Mouse (Mus musculus) intestine, embryonic 15.5 days (tissue): ENCODE measurements around the gene Car7. TPM values are rescaled to one million over a fixed set of nuclear protein-coding genes. Genes with fewer than 3 reads are reported as not detected.

Experiments
- ATAC-seq: fragments of 200-750 bp; cut with Nextera tagmentation; 2 replicates; pipeline ENCODE4 v1.8.0; 2017; ENCODE audit warnings: moderate TSS enrichment, moderate library complexity
- H3K27ac ChIP-seq: fragments of 300-500 bp; sonication (generic); 2 replicates; pipeline ENCODE4 v1.5.1; 2015; ENCODE audit warnings: mild to moderate bottlenecking, inconsistent platforms
- H3K27me3 ChIP-seq: fragments of 300-500 bp; sonication (generic); replicated peaks from 2 replicates; pipeline ENCODE4 v1.6.1; 2015; ENCODE audit warnings: inconsistent platforms
- H3K36me3 ChIP-seq: fragments of 300-500 bp; sonication (generic); 2 replicates; pipeline ENCODE4 v1.6.1; 2015; ENCODE audit warnings: inconsistent platforms
- H3K4me1 ChIP-seq: fragments of 300-500 bp; sonication (generic); replicated peaks from 2 replicates; pipeline ENCODE4 v1.6.1; 2015; ENCODE audit warnings: inconsistent platforms
- H3K4me2 ChIP-seq: fragments of 300-500 bp; sonication (generic); replicated peaks from 2 replicates; pipeline ENCODE4 v1.6.1; 2015; ENCODE audit warnings: mild to moderate bottlenecking, inconsistent platforms
- H3K4me3 ChIP-seq: fragments of 300-500 bp; sonication (generic); replicated peaks from 2 replicates; pipeline ENCODE4 v1.5.1; 2015; ENCODE audit warnings: inconsistent platforms
- H3K9ac ChIP-seq: fragments of 300-500 bp; sonication (generic); 2 replicates; pipeline ENCODE4 v1.6.1; 2015; ENCODE audit warnings: inconsistent platforms
- H3K9me3 ChIP-seq: fragments of 300-500 bp; sonication (generic); 2 replicates; pipeline ENCODE4 v1.6.1; 2016; ENCODE audit warnings: inconsistent platforms
- WGBS: fragments of 180-500 bp; shearing (Covaris S2); methylation state at CpG from one replicate; pipeline ENCODE4 v1.1.7; 2015; 5-methylcytosine and 5-hydroxymethylcytosine counted together
- polyA plus RNA-seq: library from polyadenylated mRNA; unstranded; fragments of >200 nt; fragmentation: Nextera tagmentation; extraction: Ambion mirVana; gene quantifications from 2 replicates; pipeline ENCODE4 v1.2.1, GENCODE M21; 2015

The Car7 gene
- polyA plus RNA-seq, 1 experiment from 2014 or later = 1.1 TPM

DNA sequence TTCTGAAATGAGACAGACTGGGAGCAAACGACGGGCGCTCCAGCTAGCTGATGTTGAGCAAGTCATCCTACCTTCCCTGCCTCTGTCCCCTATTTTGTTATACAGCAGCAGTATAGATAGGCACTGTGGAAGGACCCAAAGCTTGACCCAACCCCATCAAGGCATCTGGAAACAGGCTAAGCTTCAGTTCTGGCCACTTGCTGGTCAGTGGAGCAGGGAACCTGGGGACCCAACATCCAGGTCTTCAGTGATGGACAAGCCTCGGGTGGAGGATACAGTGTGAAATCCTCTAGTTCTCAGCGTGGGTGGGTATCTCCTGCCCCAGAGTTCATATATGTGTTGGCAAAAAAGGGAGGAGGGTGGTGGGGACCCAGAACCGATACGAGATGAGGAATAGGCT is 5.7 kb downstream of the Car7 start:
- H3K9ac ChIP-seq = no peak overlapping the region
- peak overlapping the region; percentile 96 for H3K4me2 ChIP-seq
- H3K4me1 ChIP-seq = peaks cover 17% of the 10 kb centered on the region
- H3K27ac ChIP-seq = no peak overlapping the region
- H3K4me3 ChIP-seq = peak overlapping the region; percentile 46
- H3K36me3 ChIP-seq = no peaks in the 10 kb centered on the region
- WGBS = 46% methylated on average over 7 of the region's 7 CpGs
- no peak for ATAC-seq
- H3K27me3 ChIP-seq = peaks cover 61% of the 10 kb centered on the region
- H3K9me3 ChIP-seq = no peaks in the 10 kb centered on the region

DNA sequence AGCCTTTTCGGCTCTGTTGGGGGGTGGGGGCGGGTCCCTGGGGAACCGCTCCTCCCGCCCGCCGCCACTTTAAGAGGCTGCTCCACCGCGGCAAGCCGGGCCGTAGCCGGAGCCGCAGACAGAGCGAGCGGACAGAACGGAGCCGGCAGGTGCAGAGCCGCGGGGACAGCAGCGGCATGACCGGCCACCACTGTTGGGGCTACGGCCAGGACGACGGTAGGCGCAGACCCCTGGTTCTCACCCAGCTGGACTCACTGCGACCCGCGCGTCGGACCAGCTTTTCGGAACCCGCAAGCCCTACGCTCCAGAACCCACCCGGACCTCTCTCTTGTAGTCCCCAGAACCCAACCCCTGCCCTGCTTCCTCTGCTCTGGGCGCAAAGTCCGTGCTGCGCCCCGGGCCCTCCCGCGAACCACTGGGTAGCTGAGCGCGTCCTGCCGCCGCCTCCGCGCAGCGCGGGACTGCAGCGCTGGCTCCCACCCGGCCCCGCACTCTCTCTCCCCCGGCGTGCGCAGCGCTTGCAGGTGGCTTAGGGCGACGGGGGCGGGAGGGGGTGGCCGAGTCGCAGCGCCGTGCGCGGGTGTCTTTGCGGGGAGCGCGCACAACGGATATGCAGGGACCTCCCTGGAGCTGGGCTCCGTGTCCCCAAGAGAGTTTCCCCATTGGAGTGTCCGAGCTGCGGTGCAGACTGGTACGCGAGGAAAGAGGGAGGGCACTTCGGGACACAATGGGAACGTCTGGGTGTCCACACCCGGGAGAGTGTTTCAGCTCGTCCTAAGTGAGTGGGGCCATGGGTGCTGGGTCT is 6.4 kb downstream of the Car7 start:
- peaks cover 61% of the 10 kb centered on the region for H3K27me3 ChIP-seq

DNA sequence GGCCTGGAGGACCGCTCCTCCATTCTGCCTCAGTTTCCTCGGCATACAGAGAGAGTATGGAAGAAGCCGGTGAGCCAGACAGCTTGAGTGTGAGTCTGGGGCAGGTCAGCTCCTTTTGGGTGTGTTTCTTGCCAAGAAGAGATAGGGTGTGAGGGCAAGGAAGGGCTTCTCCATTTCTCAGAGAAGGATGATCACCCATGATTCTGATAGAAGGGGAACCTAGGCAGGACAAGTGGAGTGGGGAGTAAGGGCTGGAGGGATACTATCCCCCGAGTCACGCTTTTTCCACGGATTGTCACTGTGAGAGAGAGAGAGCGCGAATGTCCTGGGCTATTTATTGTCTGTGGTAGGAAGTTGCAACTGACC is 7.0 kb downstream of the Car7 start:
- H3K27me3 ChIP-seq = peaks cover 61% of the 10 kb centered on the region
- WGBS = 12% methylated on average over 8 of the region's 8 CpGs
- no peak overlapping the region for H3K27ac ChIP-seq
- 0 out of 2 replicates have a peak overlapping the region, but pooled peaks have one; percentile 44 for H3K9ac ChIP-seq
- H3K4me2 ChIP-seq = peak overlapping the region; percentile 96
- H3K4me3 ChIP-seq = peak overlapping the region; percentile 46
- H3K4me1 ChIP-seq = peaks cover 17% of the 10 kb centered on the region
- no peaks in the 10 kb centered on the region for H3K9me3 ChIP-seq
- no peak; the same call in 1 of the 2 replicates for ATAC-seq
- no peaks in the 10 kb centered on the region for H3K36me3 ChIP-seq

More for the DNA sequence above, 6.4 kb downstream of the Car7 start:
- H3K4me3 ChIP-seq = peak overlapping the region; percentile 46
- under 1% methylated on average over 74 of the region's 76 CpGs for WGBS
- ATAC-seq = peak; percentile 75
- H3K9ac ChIP-seq = peak overlapping the region; percentile 44
- H3K4me1 ChIP-seq = peaks cover 17% of the 10 kb centered on the region
- H3K9me3 ChIP-seq = no peaks in the 10 kb centered on the region
- no peak overlapping the region for H3K27ac ChIP-seq
- no peaks in the 10 kb centered on the region for H3K36me3 ChIP-seq
- H3K4me2 ChIP-seq = peak overlapping the region; percentile 96

DNA sequence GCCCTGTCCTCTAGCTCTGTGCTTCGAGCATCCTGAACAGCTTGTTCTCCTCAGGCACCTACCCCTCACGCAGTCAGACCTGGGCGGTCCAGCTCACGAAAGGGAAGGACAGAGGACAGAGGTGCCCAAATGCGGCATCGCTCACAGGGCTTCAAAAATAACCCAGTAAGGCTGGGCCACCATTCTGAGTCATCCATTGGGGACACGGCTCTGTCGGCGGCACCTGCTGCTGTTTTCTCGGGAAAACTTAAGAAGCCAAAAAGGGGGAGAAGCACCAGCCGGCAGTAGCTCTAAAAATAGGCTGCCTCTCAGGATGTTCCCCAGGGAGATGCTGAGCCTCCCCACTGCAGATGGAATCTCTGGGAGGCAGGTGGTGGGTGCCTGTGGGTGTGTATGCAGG is 7.7 kb downstream of the Car7 start:
- Histone ChIP-seq H3K4me3 (no peak overlapping the region), H3K27ac (no peak overlapping the region), H3K27me3 (peaks cover 61% of the 10 kb centered on the region), H3K9me3 (no peaks in the 10 kb centered on the region), H3K36me3 (no peaks in the 10 kb centered on the region), H3K4me2 (no peak overlapping the region), H3K4me1 (peaks cover 17% of the 10 kb centered on the region), H3K9ac (no peak overlapping the region)
- 13% methylated on average over 11 of the region's 11 CpGs for WGBS
- no peak for ATAC-seq

DNA sequence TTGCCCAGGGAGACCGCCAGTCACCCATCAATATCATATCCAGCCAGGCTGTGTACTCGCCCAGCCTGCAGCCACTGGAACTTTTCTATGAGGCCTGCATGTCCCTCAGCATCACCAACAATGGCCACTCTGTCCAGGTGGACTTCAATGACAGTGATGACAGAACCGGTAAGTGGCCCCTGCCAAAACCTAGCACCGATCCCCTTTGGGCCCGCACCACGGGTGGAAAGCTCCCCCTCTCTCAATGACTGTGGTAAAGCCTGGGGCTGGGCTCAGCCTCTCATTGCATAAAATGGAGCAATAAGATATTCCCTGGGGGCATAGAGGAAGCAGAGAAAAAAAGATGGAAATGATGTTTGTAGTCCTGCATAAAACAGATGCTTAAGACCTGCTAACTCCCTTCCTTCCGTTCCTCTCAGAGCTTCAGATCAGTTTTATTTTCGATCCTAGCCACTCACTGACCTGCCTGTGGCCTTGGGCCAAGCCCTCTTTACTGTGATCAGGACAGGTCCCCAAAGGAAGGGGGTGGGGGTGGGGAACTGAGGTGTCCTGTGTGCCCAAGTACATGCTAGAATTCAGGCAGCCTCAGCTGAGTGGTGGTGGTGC is 9.1 kb downstream of the Car7 start:
- no peaks in the 10 kb centered on the region for H3K9me3 ChIP-seq
- ATAC-seq = no peak
- H3K4me3 ChIP-seq = no peak overlapping the region
- WGBS = 84% methylated on average over 8 of the region's 8 CpGs
- H3K4me2 ChIP-seq = no peak overlapping the region
- H3K9ac ChIP-seq = no peak overlapping the region
- H3K36me3 ChIP-seq = no peaks in the 10 kb centered on the region
- H3K27ac ChIP-seq = no peak overlapping the region
- H3K27me3 ChIP-seq = peaks cover 55% of the 10 kb centered on the region
- H3K4me1 ChIP-seq = peaks cover 17% of the 10 kb centered on the region

DNA sequence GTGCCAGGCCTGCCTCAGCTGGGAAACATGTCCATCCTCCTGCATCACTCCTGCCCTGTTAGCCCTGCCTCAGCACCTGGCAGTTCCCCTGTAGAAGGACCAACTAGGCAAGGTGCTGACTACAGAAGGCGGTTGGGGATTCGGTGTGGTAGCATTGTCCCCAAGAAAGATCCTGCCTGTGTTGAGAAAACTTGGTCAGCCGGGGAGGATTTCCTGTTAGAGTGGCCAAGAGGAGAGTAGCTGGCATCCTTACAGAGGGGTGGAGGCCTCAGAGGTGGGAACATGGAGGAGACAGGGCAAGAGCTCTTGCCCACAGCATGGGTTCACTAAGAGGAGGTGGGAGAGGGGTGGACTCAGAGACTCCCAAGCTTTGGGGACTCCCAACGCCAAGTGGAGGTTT is 20.7 kb downstream of the Car7 start:
- Histone ChIP-seq H3K27me3 (0 out of 2 replicates have a peak, but pooled peaks cover 3% of the 10 kb centered on the region), H3K4me1 (no peaks in the 10 kb centered on the region), H3K4me2 (no peak overlapping the region), H3K36me3 (no peaks in the 10 kb centered on the region), H3K27ac (no peak overlapping the region), H3K9ac (no peak overlapping the region), H3K9me3 (no peaks in the 10 kb centered on the region), H3K4me3 (no peak overlapping the region)
- whole genome bisulfite sequencing = 91% methylated on average over 4 of the region's 4 CpGs
- no peak for ATAC-seq

DNA sequence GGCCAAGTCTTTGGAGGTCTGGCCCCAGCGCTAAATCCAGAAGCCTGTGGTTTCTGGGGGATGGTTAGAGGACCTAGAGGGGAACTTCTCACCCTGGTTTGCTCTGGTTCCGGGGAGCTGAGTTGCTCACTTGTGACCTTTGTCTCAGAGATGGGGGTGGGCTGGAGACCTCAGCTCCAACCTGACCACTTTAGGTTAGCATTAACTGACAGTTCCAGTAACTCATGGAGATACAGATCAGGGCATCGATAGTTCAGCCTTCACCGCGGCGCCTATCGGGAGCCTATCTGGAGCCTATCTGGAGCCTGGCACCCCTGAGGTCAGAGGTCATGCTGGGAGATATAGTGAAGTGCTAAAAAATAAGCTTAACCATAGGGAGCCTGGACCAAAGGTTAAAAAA is 22.7 kb downstream of the Car7 start:
- Histone ChIP-seq H3K27ac (no peak overlapping the region), H3K36me3 (no peaks in the 10 kb centered on the region), H3K4me1 (no peaks in the 10 kb centered on the region), H3K27me3 (0 out of 2 replicates have a peak, but pooled peaks cover 3% of the 10 kb centered on the region), H3K4me2 (no peak overlapping the region), H3K4me3 (no peak overlapping the region), H3K9me3 (no peaks in the 10 kb centered on the region), H3K9ac (no peak overlapping the region)
- ATAC-seq = no peak
- 54% methylated on average over 7 of the region's 7 CpGs for whole genome bisulfite sequencing

DNA sequence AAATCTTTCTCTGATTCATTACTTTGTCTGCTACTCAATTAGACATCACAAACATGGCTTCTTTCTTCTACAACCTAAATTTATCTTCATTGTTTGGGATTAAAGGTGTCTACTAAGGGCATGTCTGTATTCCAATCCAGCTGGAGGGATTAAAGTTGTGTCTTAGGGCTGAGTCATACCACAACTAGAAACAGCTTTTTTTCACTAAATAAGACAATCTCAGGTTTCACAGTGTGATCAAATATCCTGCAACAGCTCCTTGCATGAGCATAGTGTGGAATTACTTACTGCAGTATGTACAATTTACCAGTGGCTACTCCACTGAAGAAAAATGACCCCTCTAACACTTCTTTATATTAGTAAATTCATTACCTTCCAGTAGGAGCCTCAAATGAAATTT is 26.2 kb downstream of the Car7 start:
- H3K4me1 ChIP-seq = 0 out of 2 replicates have a peak, but pooled peaks cover 6% of the 10 kb centered on the region
- H3K9ac ChIP-seq = no peak overlapping the region
- H3K36me3 ChIP-seq = no peaks in the 10 kb centered on the region
- H3K4me3 ChIP-seq = no peak overlapping the region
- no peak overlapping the region for H3K4me2 ChIP-seq
- H3K27me3 ChIP-seq = no peaks in the 10 kb centered on the region
- no peaks in the 10 kb centered on the region for H3K9me3 ChIP-seq
- no peak for ATAC-seq
- H3K27ac ChIP-seq = no peak overlapping the region

DNA sequence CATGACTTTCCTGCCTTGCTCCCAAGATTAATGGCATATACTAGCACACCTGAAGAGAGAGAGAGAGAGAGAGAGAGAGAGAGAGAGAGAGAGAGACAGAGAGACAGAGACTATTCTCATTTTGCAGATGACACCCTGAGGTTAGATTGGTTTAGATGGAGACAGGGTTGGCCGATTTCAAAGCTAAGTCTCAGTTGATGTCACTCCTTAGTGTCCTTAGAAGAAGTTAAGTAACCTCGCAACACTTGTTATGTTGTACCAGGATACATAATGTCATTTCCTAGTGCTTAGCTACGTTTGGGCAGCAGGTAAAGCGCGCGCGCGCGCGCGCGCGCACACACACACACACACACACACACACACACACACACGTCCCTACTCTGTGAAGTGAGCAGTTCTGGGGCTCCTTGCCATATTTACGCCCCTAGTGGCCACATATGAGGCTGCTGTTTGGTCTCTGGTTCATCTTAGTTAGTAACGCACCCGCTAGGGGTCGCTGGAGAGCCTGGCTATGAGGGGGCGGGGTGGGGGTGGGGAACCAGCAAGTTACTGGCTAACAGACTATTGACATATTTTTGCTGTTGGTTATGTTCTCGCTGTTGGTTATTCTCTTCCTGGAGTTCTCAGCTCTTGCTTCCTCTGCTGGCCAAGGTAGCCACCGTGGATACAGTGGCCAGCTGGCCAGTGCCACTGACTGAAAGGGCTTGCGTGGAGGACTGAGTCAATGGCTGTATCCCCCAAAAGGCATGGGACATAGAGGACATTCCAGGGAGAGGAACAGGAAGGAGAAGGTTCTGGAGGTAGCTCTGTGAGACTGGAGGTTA is 30.4 kb downstream of the Car7 start:
- H3K36me3 ChIP-seq = no peaks in the 10 kb centered on the region
- ATAC-seq = peak; percentile 91
- no peak overlapping the region for H3K9ac ChIP-seq
- no peak overlapping the region for H3K4me3 ChIP-seq
- H3K27ac ChIP-seq = no peak overlapping the region
- WGBS = 21% methylated on average over 22 of the region's 22 CpGs
- H3K4me1 ChIP-seq = 0 out of 2 replicates have a peak, but pooled peaks cover 6% of the 10 kb centered on the region
- peak overlapping the region; percentile 36 for H3K4me2 ChIP-seq
- H3K9me3 ChIP-seq = no peaks in the 10 kb centered on the region
- no peaks in the 10 kb centered on the region for H3K27me3 ChIP-seq

DNA sequence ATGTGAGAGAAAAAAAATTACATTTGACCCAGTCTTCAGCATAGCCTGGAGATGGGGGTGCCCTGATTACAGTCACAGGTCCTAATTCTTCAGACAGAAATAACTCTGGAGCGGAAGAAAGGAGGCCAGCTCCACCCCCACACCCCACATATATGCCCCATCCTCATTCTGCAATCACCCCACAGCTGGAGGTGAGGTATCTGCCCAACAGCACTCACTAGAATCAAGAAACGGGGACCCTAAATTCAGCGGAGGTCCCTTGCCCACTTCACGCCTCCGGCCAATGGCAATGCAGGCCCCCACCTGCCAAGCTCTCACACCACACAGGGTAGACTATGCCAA is 30.9 kb downstream of the Car7 start:
- Histone ChIP-seq H3K9ac (no peak overlapping the region), H3K9me3 (no peaks in the 10 kb centered on the region), H3K36me3 (no peaks in the 10 kb centered on the region), H3K4me3 (no peak overlapping the region), H3K4me2 (no peak overlapping the region), H3K4me1 (0 out of 2 replicates have a peak, but pooled peaks cover 6% of the 10 kb centered on the region), H3K27me3 (no peaks in the 10 kb centered on the region), H3K27ac (no peak overlapping the region)
- 92% methylated on average over 5 of the region's 5 CpGs for WGBS
- ATAC-seq = no peak; the same call in 1 of the 2 replicates

DNA sequence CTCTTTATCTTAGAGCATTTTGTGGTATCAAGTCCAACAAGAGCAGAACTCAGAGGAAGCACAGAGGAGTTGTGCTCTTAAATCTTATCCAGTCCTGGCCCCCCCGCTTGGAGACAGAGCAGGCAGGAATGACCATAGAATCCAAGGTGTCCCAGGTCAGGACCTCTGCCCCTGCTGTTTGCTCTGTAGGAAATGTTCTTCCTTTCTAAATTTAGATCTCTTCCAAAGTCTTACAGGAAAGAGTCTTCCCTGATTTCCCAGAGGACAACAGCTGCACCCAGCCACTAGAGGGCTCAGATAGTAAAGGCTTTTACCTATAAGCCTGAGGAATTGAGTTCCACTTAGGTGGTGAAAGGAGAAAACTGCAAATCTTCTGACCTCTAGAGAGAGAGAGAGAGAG is 35.1 kb downstream of the Car7 start:
- no peak for ATAC-seq
- 44% methylated on average over 1 of the region's 1 CpGs for WGBS
- Histone ChIP-seq H3K4me1 (peaks cover 9% of the 10 kb centered on the region; the same call in 1 of the 2 replicates), H3K36me3 (no peaks in the 10 kb centered on the region), H3K4me3 (no peak overlapping the region), H3K9me3 (no peaks in the 10 kb centered on the region), H3K27ac (no peak overlapping the region), H3K4me2 (no peak overlapping the region), H3K27me3 (no peaks in the 10 kb centered on the region), H3K9ac (no peak overlapping the region)
